Mouse (Mus musculus) cerebellum, postnatal 14 days (tissue): ENCODE measurements at regions not wholly inside any gene's neighbourhood (a gene's known extent, or its start where the extent isn't known, plus 50 kb on each side); places are given as distances from the start of the nearest gene placed in this dataset.

Source experiments
- DNase-seq, 2 experiments: peaks; one replicate each; pipeline ENCODE4 v3.0.0; 2021; ENCODE audit warnings: mixed read lengths in 2 of 2

GRCm38 (mm10) chr12:79907583-79907982 is 205.2 kb downstream of the Zfp36l1 start:
- no peak for DNase-seq

GRCm38 (mm10) chr12:79906738-79907365 is 206.0 kb downstream of the Zfp36l1 start:
- DNase-seq, result no peak

- no peak for DNase-seq
Observed at GRCm38 (mm10) chr12:79905828-79906737, 206.7 kb downstream of the Zfp36l1 start.

GRCm38 (mm10) chr12:79904913-79905549 is 207.8 kb downstream of the Zfp36l1 start:
- DNase-seq, result peak in 1 of 2 experiments; percentile 44

GRCm38 (mm10) chr12:79902761-79903160 is 210.1 kb downstream of the Zfp36l1 start:
- no peak for DNase-seq

GRCm38 (mm10) chr12:79902163-79902562 is 210.7 kb downstream of the Zfp36l1 start:
- DNase-seq, result no peak

GRCm38 (mm10) chr12:79898198-79898930 is 214.4 kb downstream of the Zfp36l1 start:
- no peak for DNase-seq

GRCm38 (mm10) chr12:79895975-79896374 is 216.8 kb downstream of the Zfp36l1 start:
- DNase-seq, result no peak

GRCm38 (mm10) chr12:79895324-79895723 is 217.5 kb downstream of the Zfp36l1 start:
- no peak for DNase-seq

- DNase-seq, result no peak
Observed at GRCm38 (mm10) chr12:79892871-79893270, 219.9 kb downstream of the Zfp36l1 start.

- DNase-seq, result no peak
Observed at GRCm38 (mm10) chr12:79891942-79892341, 220.9 kb downstream of the Zfp36l1 start.

GRCm38 (mm10) chr12:79890887-79891286 is 221.9 kb downstream of the Zfp36l1 start:
- no peak for DNase-seq

- no peak for DNase-seq
Observed at GRCm38 (mm10) chr12:79890291-79890690, 222.5 kb downstream of the Zfp36l1 start.

- DNase-seq, result no peak
Observed at GRCm38 (mm10) chr12:79888812-79889211, 224.0 kb downstream of the Zfp36l1 start.

- no peak for DNase-seq
Observed at GRCm38 (mm10) chr12:79888086-79888485, 224.7 kb downstream of the Zfp36l1 start.

- DNase-seq, result peak; percentile 80 to 82
Observed at GRCm38 (mm10) chr12:79887225-79887886, 225.5 kb downstream of the Zfp36l1 start.

GRCm38 (mm10) chr12:79886494-79886893 is 226.3 kb downstream of the Zfp36l1 start:
- DNase-seq, result no peak

GRCm38 (mm10) chr12:79885286-79885685 is 227.5 kb downstream of the Zfp36l1 start:
- DNase-seq, result no peak

- DNase-seq, result no peak
Observed at GRCm38 (mm10) chr12:79883651-79884050, 229.2 kb downstream of the Zfp36l1 start.

- peak in 1 of 2 experiments; percentile 17 for DNase-seq
Observed at GRCm38 (mm10) chr12:79880751-79881261, 232.0 kb downstream of the Zfp36l1 start.

- no peak for DNase-seq
Observed at GRCm38 (mm10) chr12:79880346-79880745, 232.5 kb downstream of the Zfp36l1 start.

- DNase-seq, result no peak
Observed at GRCm38 (mm10) chr12:79879918-79880273, 232.9 kb downstream of the Zfp36l1 start.
